Mouse (Mus musculus): ENCODE measurements around the gene Cd247. TPM values are rescaled to one million over a fixed set of nuclear protein-coding genes. Genes with fewer than 3 reads are reported as not detected.

Gene Cd247
- polyA plus RNA-seq, 1 experiment from 2014 or later, result 0.17 TPM

- ATAC-seq (ENCODE audit: low read depth), result no peak; the same call in 1 of the 2 replicates
- peaks cover 65% of the 10 kb centered on the region for H3K4me1 ChIP-seq (ENCODE audit: control insufficient read depth, low read depth, low read length)
- 39% methylated on average over 10 of the region's 10 CpGs for WGBS (ENCODE audit: insufficient replicate concordance)
- H3K9me3 ChIP-seq (replicated peaks; ENCODE audit: control insufficient read depth, low read length), result no peaks in the 10 kb centered on the region
- H3K4me3 ChIP-seq (ENCODE audit: low read depth, low read length), result peak overlapping the region; percentile 58
- peak overlapping the region; percentile 95 for H3K27ac ChIP-seq (ENCODE audit: low read length)
- H3K27me3 ChIP-seq (ENCODE audit: control insufficient read depth, insufficient read depth, low read depth, low read length), result no peaks in the 10 kb centered on the region
- peaks cover 51% of the 10 kb centered on the region for H3K36me3 ChIP-seq (ENCODE audit: control insufficient read depth, insufficient read depth)
- H3K9ac ChIP-seq (ENCODE audit: low read depth, low read length), result peak overlapping the region; percentile 62
- H3K4me2 ChIP-seq (ENCODE audit: low read depth, low read length), result peak overlapping the region; percentile 74
These were observed 18.2 kb upstream of the Cd247 start for GRCm38 (mm10) chr1:165770181-165770759.

- peaks cover 57% of the 10 kb centered on the region for H3K4me1 ChIP-seq (ENCODE audit: control insufficient read depth, low read depth, low read length)
- peaks cover 51% of the 10 kb centered on the region for H3K36me3 ChIP-seq (ENCODE audit: control insufficient read depth, insufficient read depth)
- H3K4me3 ChIP-seq (ENCODE audit: low read depth, low read length), result peak overlapping the region; percentile 58
These were observed 17.0 kb upstream of the Cd247 start for GRCm38 (mm10) chr1:165771491-165771897.

GRCm38 (mm10) chr1:165771998-165772397 lies 16.5 kb upstream of the Cd247 start:
- peak overlapping the region; percentile 58 for H3K4me3 ChIP-seq (ENCODE audit: low read depth, low read length)
- ATAC-seq (ENCODE audit: low read depth), result no peak
- H3K27ac ChIP-seq (ENCODE audit: low read length), result peak overlapping the region; percentile 95
- H3K36me3 ChIP-seq (ENCODE audit: control insufficient read depth, insufficient read depth), result peaks cover 51% of the 10 kb centered on the region
- H3K4me1 ChIP-seq (ENCODE audit: control insufficient read depth, low read depth, low read length), result peaks cover 52% of the 10 kb centered on the region
- H3K9ac ChIP-seq (ENCODE audit: low read depth, low read length), result no peak overlapping the region
- peak overlapping the region; percentile 74 for H3K4me2 ChIP-seq (ENCODE audit: low read depth, low read length)
- H3K27me3 ChIP-seq (ENCODE audit: control insufficient read depth, insufficient read depth, low read depth, low read length), result no peaks in the 10 kb centered on the region
- WGBS (ENCODE audit: insufficient replicate concordance), result 52% methylated on average over 9 of the region's 9 CpGs
- H3K9me3 ChIP-seq (replicated peaks; ENCODE audit: control insufficient read depth, low read length), result no peaks in the 10 kb centered on the region

More at GRCm38 (mm10) chr1:165771491-165771897, 17.0 kb upstream of the Cd247 start:
- peak; percentile 77 for ATAC-seq (ENCODE audit: low read depth)
- Histone ChIP-seq H3K4me2 (ENCODE audit: low read depth, low read length) (peak overlapping the region; percentile 74), H3K9ac (ENCODE audit: low read depth, low read length) (no peak overlapping the region), H3K27ac (ENCODE audit: low read length) (peak overlapping the region; percentile 95), H3K9me3 (replicated peaks; ENCODE audit: control insufficient read depth, low read length) (no peaks in the 10 kb centered on the region), H3K27me3 (ENCODE audit: control insufficient read depth, insufficient read depth, low read depth, low read length) (no peaks in the 10 kb centered on the region)
- under 1% methylated on average over 12 of the region's 12 CpGs for whole genome bisulfite sequencing (ENCODE audit: insufficient replicate concordance)

- H3K27me3 ChIP-seq (ENCODE audit: control insufficient read depth, insufficient read depth, low read depth, low read length), result no peaks in the 10 kb centered on the region
- peaks cover 28% of the 10 kb centered on the region for H3K4me1 ChIP-seq (ENCODE audit: control insufficient read depth, low read depth, low read length)
- H3K4me2 ChIP-seq (ENCODE audit: low read depth, low read length), result 0 out of 2 replicates have a peak overlapping the region, but pooled peaks have one; percentile 36
- H3K9ac ChIP-seq (ENCODE audit: low read depth, low read length), result no peak overlapping the region
- peaks cover 41% of the 10 kb centered on the region for H3K36me3 ChIP-seq (ENCODE audit: control insufficient read depth, insufficient read depth)
- ATAC-seq (ENCODE audit: low read depth), result no peak
- WGBS (ENCODE audit: insufficient replicate concordance), result 41% methylated on average over 19 of the region's 19 CpGs
- H3K27ac ChIP-seq (ENCODE audit: low read length), result no peak overlapping the region
- no peaks in the 10 kb centered on the region for H3K9me3 ChIP-seq (replicated peaks; ENCODE audit: control insufficient read depth, low read length)
- H3K4me3 ChIP-seq (ENCODE audit: low read depth, low read length), result no peak overlapping the region
These were observed 12.8 kb upstream of the Cd247 start for GRCm38 (mm10) chr1:165775518-165776294.

- peak; percentile 54 for ATAC-seq (ENCODE audit: low read depth)
- Histone ChIP-seq H3K9me3 (replicated peaks; ENCODE audit: control insufficient read depth, low read length) (no peaks in the 10 kb centered on the region), H3K4me2 (ENCODE audit: low read depth, low read length) (peak overlapping the region; percentile 77), H3K9ac (ENCODE audit: low read depth, low read length) (peak overlapping the region; percentile 49; the same call in 1 of the 2 replicates), H3K27me3 (ENCODE audit: control insufficient read depth, insufficient read depth, low read depth, low read length) (no peaks in the 10 kb centered on the region), H3K4me1 (ENCODE audit: control insufficient read depth, low read depth, low read length) (peaks cover 9% of the 10 kb centered on the region), H3K4me3 (ENCODE audit: low read depth, low read length) (peak overlapping the region; percentile 57), H3K27ac (ENCODE audit: low read length) (no peak overlapping the region), H3K36me3 (ENCODE audit: control insufficient read depth, insufficient read depth) (peaks cover under 1% of the 10 kb centered on the region; the same call in 1 of the 2 replicates)
- 3% methylated on average over 13 of the region's 13 CpGs for WGBS (ENCODE audit: insufficient replicate concordance)
These were observed 8.4 kb upstream of the Cd247 start for GRCm38 (mm10) chr1:165779954-165780585.

GRCm38 (mm10) chr1:165780586-165781111 lies 7.8 kb upstream of the Cd247 start:
- Histone ChIP-seq H3K27ac (ENCODE audit: low read length) (no peak overlapping the region), H3K4me1 (ENCODE audit: control insufficient read depth, low read depth, low read length) (peaks cover 9% of the 10 kb centered on the region), H3K27me3 (ENCODE audit: control insufficient read depth, insufficient read depth, low read depth, low read length) (no peaks in the 10 kb centered on the region), H3K9ac (ENCODE audit: low read depth, low read length) (peak overlapping the region; percentile 49; the same call in 1 of the 2 replicates), H3K4me2 (ENCODE audit: low read depth, low read length) (peak overlapping the region; percentile 77), H3K36me3 (ENCODE audit: control insufficient read depth, insufficient read depth) (no peaks in the 10 kb centered on the region), H3K4me3 (ENCODE audit: low read depth, low read length) (peak overlapping the region; percentile 57), H3K9me3 (replicated peaks; ENCODE audit: control insufficient read depth, low read length) (no peaks in the 10 kb centered on the region)
- ATAC-seq (ENCODE audit: low read depth), result peak; percentile 47
- WGBS (ENCODE audit: insufficient replicate concordance), result 6% methylated on average over 20 of the region's 20 CpGs

GRCm38 (mm10) chr1:165781426-165781825 lies 7.1 kb upstream of the Cd247 start:
- whole genome bisulfite sequencing (ENCODE audit: insufficient replicate concordance), result 51% methylated on average over 9 of the region's 9 CpGs
- no peak overlapping the region for H3K4me2 ChIP-seq (ENCODE audit: low read depth, low read length)
- H3K9me3 ChIP-seq (replicated peaks; ENCODE audit: control insufficient read depth, low read length), result no peaks in the 10 kb centered on the region
- peaks cover 6% of the 10 kb centered on the region for H3K4me1 ChIP-seq (ENCODE audit: control insufficient read depth, low read depth, low read length)
- ATAC-seq (ENCODE audit: low read depth), result no peak
- H3K27me3 ChIP-seq (ENCODE audit: control insufficient read depth, insufficient read depth, low read depth, low read length), result no peaks in the 10 kb centered on the region
- H3K4me3 ChIP-seq (ENCODE audit: low read depth, low read length), result no peak overlapping the region
- H3K36me3 ChIP-seq (ENCODE audit: control insufficient read depth, insufficient read depth), result no peaks in the 10 kb centered on the region
- H3K27ac ChIP-seq (ENCODE audit: low read length), result no peak overlapping the region
- H3K9ac ChIP-seq (ENCODE audit: low read depth, low read length), result no peak overlapping the region

GRCm38 (mm10) chr1:165781911-165782310 lies 6.6 kb upstream of the Cd247 start:
- Histone ChIP-seq H3K4me2 (ENCODE audit: low read depth, low read length) (no peak overlapping the region), H3K9me3 (replicated peaks; ENCODE audit: control insufficient read depth, low read length) (no peaks in the 10 kb centered on the region), H3K27ac (ENCODE audit: low read length) (no peak overlapping the region), H3K9ac (ENCODE audit: low read depth, low read length) (no peak overlapping the region), H3K4me1 (ENCODE audit: control insufficient read depth, low read depth, low read length) (peaks cover 6% of the 10 kb centered on the region), H3K36me3 (ENCODE audit: control insufficient read depth, insufficient read depth) (no peaks in the 10 kb centered on the region), H3K4me3 (ENCODE audit: low read depth, low read length) (no peak overlapping the region), H3K27me3 (ENCODE audit: control insufficient read depth, insufficient read depth, low read depth, low read length) (no peaks in the 10 kb centered on the region)
- 71% methylated on average over 12 of the region's 12 CpGs for WGBS (ENCODE audit: insufficient replicate concordance)
- no peak for ATAC-seq (ENCODE audit: low read depth)
